Mouse (Mus musculus) frontal cortex, postnatal 14 days (tissue): ENCODE data around the gene Tac2.
"Not testable (repeated sequence)": the region's sequence is repeated elsewhere in the genome, so short reads cannot be mapped to it uniquely, and the experiment has no call there.

ENCODE experiments used
- DNase-seq, 2 experiments: peaks; one replicate each; pipeline ENCODE4 v3.0.0; 2022; ENCODE audit warnings: low spot score in 2 of 2

Gene Tac2

DNA sequence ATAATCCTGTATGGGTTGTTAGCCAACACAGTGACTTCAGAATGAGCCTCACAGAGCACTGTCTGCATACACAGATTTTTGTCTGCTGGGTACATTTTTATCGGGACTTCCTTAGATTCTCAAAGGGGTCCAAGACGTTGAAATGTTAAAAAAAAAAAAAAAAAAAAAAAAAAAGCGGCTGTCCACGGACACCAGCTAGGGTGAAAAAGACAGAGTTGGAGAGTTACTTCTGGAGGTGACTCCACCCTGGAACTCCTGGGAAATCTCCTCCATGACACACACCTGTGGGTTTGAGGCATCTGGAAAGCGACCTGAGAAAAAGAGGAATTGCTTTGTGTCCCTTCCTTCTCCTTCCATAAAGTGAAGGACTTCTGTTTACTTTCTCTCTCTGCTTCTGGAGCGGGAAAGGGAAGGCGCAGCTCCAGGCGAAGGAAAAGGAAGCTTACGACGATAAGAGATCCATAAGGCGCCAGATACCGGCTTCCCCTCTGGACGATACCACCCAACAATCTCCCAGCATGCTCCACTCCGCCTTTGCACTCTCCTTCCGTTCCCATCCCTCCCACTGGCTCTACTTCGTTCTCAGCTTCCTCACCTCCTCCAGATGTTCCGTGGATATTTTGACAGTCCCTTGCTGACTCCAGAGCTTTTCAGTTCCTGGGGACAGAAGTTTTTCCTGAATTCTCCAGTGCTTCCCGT is 31.6 kb downstream of the Tac2 start:
- no peak for DNase-seq

DNA sequence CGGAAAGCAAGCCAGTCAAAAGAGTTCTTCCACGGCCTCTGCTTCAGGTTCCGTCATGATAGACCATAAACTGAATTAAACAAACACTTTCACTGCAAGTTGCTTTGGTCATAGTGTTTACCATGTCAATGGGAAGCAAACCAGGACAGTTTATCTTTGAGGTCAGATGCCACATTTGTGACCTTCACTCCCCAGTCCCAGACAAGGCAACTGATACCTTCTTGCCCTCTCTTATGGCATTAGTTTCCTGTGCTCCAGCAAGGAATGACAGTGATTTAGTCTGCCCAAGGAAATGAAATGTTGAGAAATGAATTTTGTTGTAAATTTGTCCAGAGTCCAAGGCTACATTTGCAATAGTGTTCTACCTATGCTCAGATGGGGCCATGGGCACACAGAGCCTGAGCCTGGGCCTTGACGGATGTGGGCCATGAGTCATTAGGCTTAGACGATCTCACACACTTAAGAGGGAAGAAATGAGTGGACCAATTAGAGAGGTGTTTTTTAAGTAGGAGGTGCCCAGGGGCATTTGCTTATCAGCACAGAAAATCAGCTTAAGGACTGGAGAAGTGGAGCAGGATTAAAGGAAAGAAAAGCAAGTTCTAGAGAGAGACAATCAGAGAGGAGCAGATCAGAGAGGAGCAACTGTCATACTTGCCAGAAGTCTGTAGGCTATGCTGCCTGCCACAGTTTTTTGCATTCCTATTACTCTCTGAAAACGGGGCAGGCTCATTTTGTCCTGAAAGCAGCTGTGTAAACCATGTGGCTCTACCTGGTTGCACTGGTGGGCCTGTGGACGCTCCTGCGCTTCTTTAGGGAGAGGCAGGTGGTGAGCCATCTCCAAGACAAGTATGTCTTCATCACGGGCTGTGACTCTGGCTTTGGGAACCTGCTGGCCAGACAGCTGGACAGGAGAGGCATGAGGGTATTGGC is 35.2 kb downstream of the Tac2 start, which contains the start of the genes Rdh1 and Rdh16f1:
TSS of gene Rdh1 (plus strand) at position 541 of the 930 bp plus-strand sequence.
TSS of gene Rdh16f1 (plus strand) at position 607 of the 930 bp plus-strand sequence.
- DNase-seq, result no peak

DNA sequence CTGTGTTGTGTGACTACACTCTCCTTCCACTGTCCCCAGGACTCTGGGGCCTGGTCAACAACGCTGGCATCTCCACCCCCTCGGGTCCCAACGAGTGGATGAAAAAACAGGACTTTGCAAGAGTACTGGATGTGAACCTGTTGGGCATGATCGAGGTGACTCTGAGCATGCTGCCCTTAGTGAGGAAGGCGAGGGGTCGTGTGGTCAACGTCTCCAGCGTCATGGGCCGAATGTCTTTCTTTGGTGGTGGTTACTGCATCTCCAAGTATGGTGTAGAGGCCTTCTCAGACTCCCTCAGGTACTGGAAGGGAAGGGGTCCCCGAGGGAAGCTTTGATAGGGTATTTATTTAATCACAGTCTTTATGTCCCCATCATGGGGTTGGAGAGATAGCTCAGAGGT is 38.6 kb downstream of the Tac2 start:
- DNase-seq, result not testable (repeated sequence)

DNA sequence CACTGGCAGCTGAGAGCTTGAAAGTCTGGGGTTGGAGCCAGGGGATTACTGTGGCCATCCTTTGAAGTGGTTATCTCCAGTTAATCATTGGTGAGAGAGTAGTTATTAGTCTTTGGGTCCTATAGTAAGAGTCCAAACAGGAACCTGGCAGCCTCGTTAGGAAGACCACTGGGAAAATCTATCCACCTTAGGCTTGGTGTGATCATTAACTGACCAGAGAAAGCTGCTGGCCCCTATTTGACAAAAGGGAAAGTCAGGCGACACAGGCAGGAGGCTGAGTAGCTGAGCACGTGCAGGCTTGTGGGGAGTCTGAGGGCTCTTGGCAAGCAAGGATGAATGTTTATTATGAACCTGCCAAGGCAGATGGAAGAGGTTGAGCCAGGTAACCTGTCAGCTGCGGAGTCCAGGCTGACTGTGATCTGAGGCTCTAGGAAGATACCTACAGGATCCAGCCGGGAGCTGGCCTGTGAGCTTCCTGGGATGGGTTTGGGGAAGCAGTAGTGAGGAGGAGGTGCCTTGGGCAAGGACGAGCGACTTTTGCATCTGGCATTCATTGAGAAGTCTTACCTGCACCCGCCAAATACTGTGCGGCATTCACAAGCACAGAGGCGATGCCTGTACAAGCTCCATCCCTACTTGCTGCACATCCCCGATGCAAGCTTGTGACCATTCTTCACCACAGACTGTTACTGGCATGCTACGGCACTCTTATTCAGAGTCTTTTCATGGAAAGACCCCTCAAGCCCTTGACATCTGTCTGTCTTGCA is 39.8 kb downstream of the Tac2 start:
- no peak for DNase-seq

DNA sequence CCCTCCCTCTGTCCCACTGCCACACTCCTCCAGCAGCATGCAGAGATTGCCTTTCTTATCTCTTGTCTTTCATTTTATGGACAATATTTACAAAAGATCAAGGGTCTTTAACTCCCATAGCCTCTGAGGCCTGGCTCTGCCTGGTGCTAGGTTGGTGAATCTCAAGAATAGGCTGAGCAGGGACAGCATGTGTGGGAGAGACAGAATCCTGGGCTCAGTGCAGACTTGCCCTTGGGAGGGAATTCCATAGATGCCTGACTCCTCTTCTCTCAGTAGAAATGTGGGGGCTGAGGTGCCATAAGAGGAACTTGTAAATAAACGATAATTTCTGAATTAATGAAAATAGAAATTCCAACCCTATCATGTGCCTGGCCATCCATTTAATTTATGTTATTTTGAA is 42.3 kb downstream of the Tac2 start:
- DNase-seq, result no peak

DNA sequence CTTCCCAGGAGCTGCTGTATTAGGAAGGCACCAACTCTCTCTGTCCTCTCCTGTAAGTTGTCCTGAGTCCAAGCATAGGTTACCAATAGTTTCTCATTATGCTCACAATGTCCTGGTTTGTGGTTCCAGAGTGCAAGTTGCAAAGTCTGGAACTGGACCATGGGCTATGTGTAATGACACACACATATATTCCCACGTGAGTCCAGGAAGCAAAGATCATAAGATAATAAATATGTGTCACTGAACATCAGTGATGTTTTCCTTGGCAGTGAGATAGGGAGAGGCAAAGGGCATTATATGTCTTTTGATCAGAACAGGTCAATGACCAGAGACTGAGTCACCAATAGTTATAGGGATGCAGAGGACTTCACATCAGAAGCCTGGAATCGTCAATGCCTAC is 51.7 kb downstream of the Tac2 start, which contains the start of gene Rdh9:
TSS of gene Rdh9 (plus strand) at position 376 of the 400 bp plus-strand sequence.
- no peak for DNase-seq
